Mouse (Mus musculus) T-helper 17 cell (primary cell): ENCODE data around the gene Prrg4.
"Not testable (repeated sequence)": the region's sequence is repeated elsewhere in the genome, so short reads cannot be mapped to it uniquely, and the experiment has no call there.

Experiments used
- in situ Hi-C, 2 experiments: fragments of 300-600 bp; cut with MboI, MseI; formaldehyde crosslinking; loops; 1 replicate in 1 of 2; 2 replicates in 1 of 2; pipeline ENCODE4 v1.15.1; 2025; ENCODE audit warnings: high pct_unique_total_duplicates in 2 of 2

Gene Prrg4

GRCm38 (mm10) chr2:104849276-104849990, at the start of gene Prrg4:
TSS of gene Prrg4 (minus strand) at chr2:104849876.
- in situ Hi-C loops: no loop called here

GRCm38 (mm10) chr2:104887882-104888566, 38.3 kb upstream of the Prrg4 start:
- in situ Hi-C loops: no loop called here

DNA sequence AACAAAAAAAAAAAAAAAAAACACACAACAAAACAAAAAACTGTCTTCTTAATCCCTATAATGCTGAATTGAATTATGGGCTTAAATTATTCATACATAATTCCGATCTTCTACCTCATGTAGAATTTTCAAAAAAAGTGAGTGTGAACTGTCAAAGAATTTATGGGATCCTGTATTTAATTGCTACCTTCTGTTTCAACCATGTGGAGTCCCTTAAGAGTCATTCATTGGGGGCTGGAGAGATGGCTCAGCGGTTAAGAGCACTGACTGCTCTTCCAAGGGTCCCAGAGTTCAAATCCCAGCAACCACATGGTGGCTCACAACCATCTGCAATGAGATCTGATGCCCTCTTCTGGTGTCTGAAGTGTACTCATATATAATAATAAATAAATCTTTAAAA, 37.7 kb upstream of the Prrg4 start:
- in situ Hi-C loops: not testable (repeated sequence)

DNA sequence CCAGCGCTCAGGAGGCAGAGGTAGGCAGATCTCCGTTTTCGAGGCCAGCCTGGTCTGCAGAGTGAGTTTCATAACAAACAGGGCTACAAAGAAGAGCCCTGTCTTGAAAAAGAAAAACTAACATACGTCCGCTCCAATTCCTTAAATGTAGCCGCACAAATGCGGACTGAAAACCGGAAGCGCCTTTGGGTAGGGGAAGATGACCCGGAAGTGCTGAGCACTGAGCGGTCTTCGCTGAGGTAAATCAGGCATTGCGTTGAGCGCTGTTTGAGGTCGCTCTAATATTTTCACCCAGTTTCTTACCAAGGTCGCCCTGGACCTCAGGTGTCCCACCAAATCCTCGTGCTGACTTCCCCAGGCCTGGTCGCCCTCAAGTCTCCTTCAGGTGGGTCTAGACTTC, 36.4 kb upstream of the Prrg4 start:
- in situ Hi-C loops: no loop called here

- in situ Hi-C loops: loop anchor here in 1 of 2 experiments (10.0 kb wide), 1 partner anchor 1794 kb away; no protein-coding TSS in a partner anchor
These were observed 29.1 kb upstream of the Prrg4 start for GRCm38 (mm10) chr2:104878794-104879193.

DNA sequence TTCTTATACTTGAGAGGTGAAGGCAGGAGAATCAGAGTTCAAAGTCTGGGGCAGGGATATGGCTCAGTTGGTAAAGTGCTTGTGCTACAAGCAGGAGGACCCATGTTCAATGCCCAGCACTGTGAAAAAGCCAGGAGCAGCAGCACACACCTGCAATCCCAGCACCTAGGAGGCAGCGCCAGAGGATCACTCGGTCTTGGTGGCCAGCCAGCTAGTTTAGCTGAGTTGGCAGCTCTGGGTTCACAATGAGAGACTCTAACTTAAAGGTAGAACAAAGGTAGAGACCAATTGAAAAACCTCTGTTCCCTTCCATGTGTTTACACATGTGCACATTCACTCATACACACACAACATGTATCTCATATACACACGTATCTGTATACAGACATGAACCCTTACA, 19.4 kb upstream of the Prrg4 start:
- in situ Hi-C loops: loop anchor here in 1 of 2 experiments (25.0 kb wide), 2 partner anchors 1207 to 1882 kb away; no protein-coding TSS in a partner anchor

- in situ Hi-C loops: loop anchor here in 1 of 2 experiments (25.0 kb wide), 2 partner anchors 1205 to 1880 kb away; no protein-coding TSS in a partner anchor
These were observed 17.7 kb upstream of the Prrg4 start, which contains the start of gene Ccdc73 for GRCm38 (mm10) chr2:104867282-104867855. TSS of gene Ccdc73 (plus strand) at chr2:104867805.

- in situ Hi-C loops: loop anchor here in 1 of 2 experiments (25.0 kb wide), 2 partner anchors 1202 to 1877 kb away; no protein-coding TSS in a partner anchor
These were observed 14.6 kb upstream of the Prrg4 start for GRCm38 (mm10) chr2:104864176-104864860.

GRCm38 (mm10) chr2:104860426-104860825, 10.8 kb upstream of the Prrg4 start:
- in situ Hi-C loops: loop anchor here in 1 of 2 experiments (25.0 kb wide), 2 partner anchors 1198 to 1873 kb away; no protein-coding TSS in a partner anchor

- in situ Hi-C loops: loop anchor here in 1 of 2 experiments (25.0 kb wide), 2 partner anchors 1197 to 1872 kb away; no protein-coding TSS in a partner anchor
These were observed 9.4 kb upstream of the Prrg4 start for GRCm38 (mm10) chr2:104859060-104859459.

GRCm38 (mm10) chr2:104858083-104858482, 8.4 kb upstream of the Prrg4 start:
- in situ Hi-C loops: loop anchor here in 1 of 2 experiments (25.0 kb wide), 2 partner anchors 1196 to 1871 kb away; no protein-coding TSS in a partner anchor

DNA sequence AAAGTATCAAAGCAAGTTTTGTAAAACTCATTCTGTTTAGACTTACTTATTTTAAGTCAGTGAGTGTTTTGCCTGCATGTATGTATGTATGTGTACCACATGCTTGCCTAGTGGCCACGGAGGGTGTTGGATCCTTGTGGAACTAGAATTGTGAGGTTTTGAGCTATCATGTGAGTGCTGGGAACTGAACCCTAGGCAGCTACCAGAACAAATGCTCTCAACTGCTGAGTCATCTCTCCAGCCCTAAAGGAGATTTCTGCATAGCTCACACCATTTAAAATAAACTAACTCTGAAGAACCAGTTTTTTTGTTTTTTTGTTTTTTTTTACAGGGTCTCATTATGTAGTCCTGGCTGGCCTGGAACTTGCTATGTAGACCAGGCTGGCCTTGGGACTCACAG, 6.5 kb upstream of the Prrg4 start:
- in situ Hi-C loops: loop anchor here in 1 of 2 experiments (25.0 kb wide), 2 partner anchors 1194 to 1869 kb away; no protein-coding TSS in a partner anchor

DNA sequence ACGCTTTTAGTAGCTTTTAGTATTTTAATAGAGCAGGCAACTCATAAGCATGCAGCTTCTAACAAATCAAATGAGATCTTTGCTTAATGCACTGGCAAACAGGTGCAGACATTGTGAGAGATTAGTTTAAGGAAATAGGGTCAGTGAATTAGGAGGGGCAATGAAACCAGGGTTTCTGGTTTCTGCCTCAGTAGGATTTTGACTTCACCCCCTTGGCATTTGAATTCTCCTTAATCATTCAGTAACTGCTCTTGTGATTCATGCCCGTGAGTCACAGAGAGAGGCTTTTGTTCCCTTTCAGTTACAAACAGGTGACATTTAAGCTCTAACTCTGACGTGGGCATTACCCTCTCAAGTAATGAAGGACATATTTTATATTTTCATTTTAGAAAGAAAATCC, 6.1 kb upstream of the Prrg4 start:
- in situ Hi-C loops: loop anchor here in 1 of 2 experiments (25.0 kb wide), 2 partner anchors 1193 to 1868 kb away; no protein-coding TSS in a partner anchor

- in situ Hi-C loops: loop anchor here in 1 of 2 experiments (25.0 kb wide), 2 partner anchors 1193 to 1868 kb away; no protein-coding TSS in a partner anchor
These were observed 5.2 kb upstream of the Prrg4 start for GRCm38 (mm10) chr2:104854836-104855235.

- in situ Hi-C loops: loop anchor here in 1 of 2 experiments (25.0 kb wide), 2 partner anchors 1190 to 1865 kb away; no protein-coding TSS in a partner anchor
These were observed 2.9 kb upstream of the Prrg4 start for GRCm38 (mm10) chr2:104852546-104852945.

DNA sequence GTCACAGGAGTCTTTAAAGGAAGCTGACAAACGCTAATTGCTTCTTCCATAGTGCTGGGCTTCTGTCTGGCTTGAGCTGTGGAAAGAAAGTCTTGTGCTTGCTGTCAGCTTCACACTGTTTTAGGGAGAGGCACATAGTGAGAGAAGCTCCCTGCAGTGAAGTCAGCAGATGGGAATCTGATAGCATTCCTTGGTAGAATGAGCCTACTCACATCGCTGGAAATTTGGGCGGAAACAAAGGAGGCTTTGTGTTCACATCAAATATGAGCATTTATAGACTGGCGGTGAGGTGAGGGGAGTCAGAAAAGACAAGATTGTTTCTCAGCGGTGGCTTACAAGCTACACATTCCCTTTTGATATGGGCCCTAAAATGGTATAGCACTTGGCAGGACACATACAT, 2.0 kb upstream of the Prrg4 start:
- in situ Hi-C loops: loop anchor here in 1 of 2 experiments (25.0 kb wide), 2 partner anchors 1189 to 1864 kb away; no protein-coding TSS in a partner anchor

DNA sequence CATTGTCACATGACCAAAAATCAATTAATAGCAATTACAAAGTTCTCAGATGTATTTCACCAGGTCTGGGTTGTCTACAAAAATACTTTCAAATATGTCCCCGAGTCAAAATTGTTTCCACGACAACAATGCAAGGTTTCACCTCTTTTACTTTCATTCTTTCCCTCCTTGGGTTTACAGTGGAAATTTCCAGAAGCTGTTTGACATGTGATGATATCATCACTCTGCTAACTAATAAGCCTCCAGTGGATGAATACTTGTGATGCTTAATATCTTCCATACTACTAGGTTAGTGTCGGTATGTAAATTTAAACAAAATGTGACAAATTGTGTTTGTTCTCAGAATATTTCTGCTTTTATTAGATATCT, 299 bp upstream of the Prrg4 start:
- in situ Hi-C loops: loop anchor here in 1 of 2 experiments (25.0 kb wide), 2 partner anchors 1188 to 1863 kb away; no protein-coding TSS in a partner anchor

DNA sequence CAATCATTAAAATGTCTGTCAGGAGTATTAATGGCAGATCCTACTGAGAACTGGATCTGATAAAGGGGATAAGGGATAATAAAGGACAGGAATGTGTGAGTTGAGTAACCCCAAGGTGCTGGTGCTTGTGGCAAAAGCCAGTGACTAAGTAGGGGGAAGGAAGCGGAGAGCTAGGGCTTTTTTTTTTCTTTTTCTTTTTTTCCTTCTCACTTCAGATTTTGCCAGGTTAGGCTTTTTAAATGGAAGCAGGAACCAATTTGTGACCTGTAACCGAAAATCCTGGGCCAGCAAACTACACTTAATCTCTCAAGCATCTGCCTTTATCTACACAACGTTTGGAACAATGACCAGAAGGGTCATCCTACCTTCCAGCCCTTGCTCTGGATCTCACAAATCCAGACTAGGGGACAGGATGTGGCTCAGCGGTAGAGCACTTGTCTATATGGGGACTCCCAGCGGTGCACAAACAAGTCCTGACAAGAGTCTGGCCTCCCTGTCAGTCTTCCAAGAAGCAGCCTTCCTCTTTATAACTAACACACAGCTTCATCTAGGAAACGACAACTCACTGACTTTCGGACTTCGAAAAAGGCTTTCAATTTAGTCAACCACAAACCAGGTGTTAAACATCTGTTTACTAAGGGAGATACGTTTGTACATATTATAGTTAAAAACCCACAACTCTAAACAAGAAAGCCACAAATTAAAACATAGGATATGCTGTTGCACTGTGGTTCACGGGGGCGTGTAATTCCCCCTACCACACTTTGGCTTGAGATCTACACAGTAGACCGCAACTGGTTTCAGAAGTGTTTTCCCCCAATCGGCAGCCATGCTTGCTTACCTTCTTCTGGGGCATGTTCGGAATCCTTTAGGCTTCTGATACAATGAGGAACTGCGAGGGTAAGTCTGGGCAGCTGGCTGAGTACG, 1.2 kb downstream of the Prrg4 start:
- in situ Hi-C loops: no loop called here

- in situ Hi-C loops: no loop called here
These were observed 2.0 kb downstream of the Prrg4 start for GRCm38 (mm10) chr2:104847645-104848044.
